In genomic region chr4:152273621-152274236, GRCm38 (mm10) we compare ENCODE assay signal across 8 mouse cellular contexts. TPM values are rescaled to one million over a fixed set of nuclear protein-coding genes. Genes with fewer than 3 reads are reported as not detected.
DNase-seq lines count a peak whose midpoint lies in the region; ATAC-seq and TF ChIP-seq lines count a peak whose summit lies in the region.

Gpr153 (plus strand) TSS chr4:152274232.

- H3K27me3 ChIP-seq in kidney, embryonic 16.5 days (ENCODE audit: insufficient read depth, low read length): no peaks in the 10 kb centered on the region
- peaks cover 7% of the 10 kb centered on the region for H3K27me3 ChIP-seq in lung, postnatal 0 days (replicated peaks; ENCODE audit: insufficient read depth, low read length)

- peaks cover 35% of the 10 kb centered on the region for H3K4me1 ChIP-seq in kidney, embryonic 16.5 days (ENCODE audit: insufficient read depth, low read length)
- no peaks in the 10 kb centered on the region for H3K4me1 ChIP-seq in lung, postnatal 0 days (ENCODE audit: insufficient read depth, low read depth, low read length)

- H3K9ac ChIP-seq in kidney, embryonic 16.5 days (replicated peaks; ENCODE audit: low read length): peak within 1 kb of the TSS; percentile 79
- H3K9ac ChIP-seq in lung, postnatal 0 days (replicated peaks; ENCODE audit: low read depth): peak within 1 kb of the TSS; percentile 46

- no peaks in the 10 kb centered on the region for H3K9me3 ChIP-seq in kidney, embryonic 16.5 days (ENCODE audit: low read length)
- H3K9me3 ChIP-seq in lung, postnatal 0 days (ENCODE audit: low read length): no peaks in the 10 kb centered on the region

- TF ChIP-seq CTCF in lung, postnatal 0 days (IDR thresholded peaks at IDR 0.05): no peak

- H3K27ac ChIP-seq in kidney, embryonic 16.5 days (ENCODE audit: low read length): peak within 1 kb of the TSS; percentile 81
- H3K27ac ChIP-seq in lung, postnatal 0 days (ENCODE audit: low read length): peak within 1 kb of the TSS; percentile 79

- peak; percentile 81 for ATAC-seq in kidney, embryonic 16.5 days (ENCODE audit: low FRiP score, low TSS enrichment)
- ATAC-seq in lung, postnatal 0 days: peak; percentile 53

- under 1% methylated on average over 43 of the region's 48 CpGs for WGBS in kidney, embryonic 16.5 days
- WGBS in lung, postnatal 0 days: 2% methylated on average over 27 of the region's 48 CpGs

- H3K36me3 ChIP-seq in kidney, embryonic 16.5 days (ENCODE audit: insufficient read depth, low read length): no peaks in the 10 kb centered on the region
- H3K36me3 ChIP-seq in lung, postnatal 0 days (ENCODE audit: insufficient read depth, low read length): no peaks in the 10 kb centered on the region

- TF ChIP-seq EP300 in lung, postnatal 0 days (IDR thresholded peaks at IDR 0.05): no peak

- DNase-seq in urinary bladder, adult 2 months (ENCODE audit: low spot score): no peak
- DNase-seq in urinary bladder, adult 18-20 months (ENCODE audit: low spot score in 2 of 2): no peak
- DNase-seq in embryo, embryonic 10 days (ENCODE audit: low spot score): peak; percentile 71
- DNase-seq in heart, adult 8-10 months (ENCODE audit: low spot score): peak; percentile 60
- DNase-seq in lung, postnatal 0 days (ENCODE audit: low spot score): peak; percentile 49
- DNase-seq in right cerebral cortex, postnatal 25 days: peak; percentile 64
- no peak for DNase-seq in thymus, postnatal 36 days

- peak within 1 kb of the TSS; percentile 64 for H3K4me3 ChIP-seq in kidney, embryonic 16.5 days (ENCODE audit: low read length)
- H3K4me3 ChIP-seq in lung, postnatal 0 days (ENCODE audit: low read depth, low read length): peak within 1 kb of the TSS; percentile 51

- peak within 1 kb of the TSS; percentile 97 for H3K4me2 ChIP-seq in kidney, embryonic 16.5 days (replicated peaks; ENCODE audit: low read depth, low read length)
- peak within 1 kb of the TSS; percentile 78 for H3K4me2 ChIP-seq in lung, postnatal 0 days (replicated peaks; ENCODE audit: low read depth, low read length)

RNA-seq across cellular contexts. Expression of gene Gpr153, which starts in this region (rescaled TPM):
- polyA plus RNA-seq in urinary bladder, adult 2 months (2012; rRNA removed): 31.3 and 39.2 TPM in 2 replicates
- 10 to 100 TPM in 2 of 4 experiments, 1 to 10 TPM in 2; 5.6 to 11.9 (median 9.8) TPM for total RNA-seq in heart, adult 8-10 months (2022)
- polyA plus RNA-seq in kidney, embryonic 16.5 days (2015; fragmentation: Nextera tagmentation; extraction: Ambion mirVana): 5.3 and 6.2 TPM in 2 replicates
- polyA plus RNA-seq in lung, postnatal 0 days (2015; fragmentation: Nextera tagmentation; extraction: Ambion mirVana): 11.1 and 12.3 TPM in 2 replicates

Comparison
In these comparisons a context has a peak if more than half of its experiments do, and no peak if none do; other contexts are left out.
1. DNase-seq: peak in embryo, embryonic 10 days (single experiment), heart, adult 8-10 months (single experiment), lung, postnatal 0 days (single experiment) and right cerebral cortex, postnatal 25 days (single experiment); none in urinary bladder, adult 2 months (single experiment), urinary bladder, adult 18-20 months (0 of 2) and thymus, postnatal 36 days (0 of 2).